Mouse (Mus musculus): ENCODE results near the gene Pclaf. TPM values are rescaled to one million over a fixed set of nuclear protein-coding genes. Genes with fewer than 3 reads are reported as not detected.

Pclaf gene
- total RNA-seq, 1 experiment from 2014 or later = 9.4 TPM

Other genes with a start within 250 kb of the Pclaf start
- gene Oaz2, start 222.2 kb upstream of the Pclaf start, total RNA-seq (2021) = 90.9 and 131 TPM in 2 replicates
- gene Zfp609, start 62.7 kb upstream of the Pclaf start, total RNA-seq (2021) = 35.1 and 35.7 TPM in 2 replicates
- gene Trip4, start 18.6 kb downstream of the Pclaf start, total RNA-seq (2021) = 37.2 and 47.8 TPM in 2 replicates
- 22.3 and 25.5 TPM in 2 replicates for gene Csnk1g1, start 18.7 kb downstream of the Pclaf start, total RNA-seq (2021)
- gene Ppib, start 170.0 kb downstream of the Pclaf start, total RNA-seq (2021) = 297 and 304 TPM in 2 replicates
- 0.30 and 0.95 TPM in 2 replicates for gene Snx22, start 179.5 kb downstream of the Pclaf start, total RNA-seq (2021)
- gene Snx1, start 236.3 kb downstream of the Pclaf start, total RNA-seq (2021) = 102 and 125 TPM in 2 replicates
- 75.1 and 83.5 TPM in 2 replicates for gene Ciao2a, start 236.4 kb downstream of the Pclaf start, total RNA-seq (2021)

Data from adrenal gland, postnatal 25 days (tissue).